Mouse (Mus musculus): ENCODE results near the gene Osr1. TPM values are rescaled to one million over a fixed set of nuclear protein-coding genes. Genes with fewer than 3 reads are reported as not detected.

The Osr1 gene
- polyA plus RNA-seq (2014; fragmentation: Illumina TruSeq; extraction: RNeasy Lipid Tissue Mini Kit (QIAGEN cat#74804); ENCODE audit: low read depth, low replicate concordance): 3.6 TPM

DNA sequence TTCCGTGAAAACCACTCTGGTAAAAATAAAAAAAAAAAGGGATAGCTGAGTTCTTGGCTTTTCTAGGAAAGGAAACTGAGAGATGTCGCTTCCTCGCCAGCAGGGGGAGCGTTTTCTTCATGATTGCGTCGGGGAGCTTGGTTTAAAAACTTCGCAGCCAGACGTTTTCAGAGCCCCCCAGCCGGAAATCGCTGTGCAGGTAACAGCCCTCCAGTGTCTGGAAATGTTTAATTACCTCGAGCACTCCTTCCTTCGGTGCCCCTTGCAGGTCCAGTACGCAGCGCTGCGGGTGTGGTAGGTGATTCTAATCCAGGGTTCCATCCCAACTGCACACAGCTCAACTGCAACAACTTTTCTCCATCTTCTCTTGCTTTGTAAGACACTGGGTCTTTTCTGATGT is at the start of gene Osr1:
Gene Osr1, plus strand, starts transcription at position 146 of the 400 bp plus-strand sequence.

